Mouse (Mus musculus): ENCODE measurements at regions not wholly inside any gene's neighbourhood (a gene's known extent, or its start where the extent isn't known, plus 50 kb on each side); places are given as distances from the start of the nearest gene placed in this dataset.

DNA sequence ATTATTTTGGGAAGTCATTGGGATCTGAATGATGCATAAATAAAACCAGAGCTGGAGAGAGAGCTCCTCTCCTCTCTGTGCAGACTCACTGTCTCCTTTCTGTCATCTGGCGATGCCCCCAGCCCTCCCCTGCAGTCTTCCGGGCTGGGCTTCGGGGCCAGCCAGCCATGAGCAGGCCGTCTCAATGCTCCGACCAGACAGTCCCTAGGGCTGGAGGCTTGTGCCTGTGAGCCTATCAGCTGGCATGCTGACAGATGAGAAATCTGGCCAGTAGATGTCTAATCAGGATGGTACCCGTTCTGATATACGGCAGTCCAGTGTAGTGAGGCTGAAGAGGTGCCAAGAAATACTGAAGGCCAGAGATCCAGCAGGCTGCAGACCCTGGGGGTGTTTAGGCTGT lies 238.9 kb downstream of the Sec61b start:
- ATAC-seq (ENCODE audit: poor library complexity, severe bottlenecking): no peak

DNA sequence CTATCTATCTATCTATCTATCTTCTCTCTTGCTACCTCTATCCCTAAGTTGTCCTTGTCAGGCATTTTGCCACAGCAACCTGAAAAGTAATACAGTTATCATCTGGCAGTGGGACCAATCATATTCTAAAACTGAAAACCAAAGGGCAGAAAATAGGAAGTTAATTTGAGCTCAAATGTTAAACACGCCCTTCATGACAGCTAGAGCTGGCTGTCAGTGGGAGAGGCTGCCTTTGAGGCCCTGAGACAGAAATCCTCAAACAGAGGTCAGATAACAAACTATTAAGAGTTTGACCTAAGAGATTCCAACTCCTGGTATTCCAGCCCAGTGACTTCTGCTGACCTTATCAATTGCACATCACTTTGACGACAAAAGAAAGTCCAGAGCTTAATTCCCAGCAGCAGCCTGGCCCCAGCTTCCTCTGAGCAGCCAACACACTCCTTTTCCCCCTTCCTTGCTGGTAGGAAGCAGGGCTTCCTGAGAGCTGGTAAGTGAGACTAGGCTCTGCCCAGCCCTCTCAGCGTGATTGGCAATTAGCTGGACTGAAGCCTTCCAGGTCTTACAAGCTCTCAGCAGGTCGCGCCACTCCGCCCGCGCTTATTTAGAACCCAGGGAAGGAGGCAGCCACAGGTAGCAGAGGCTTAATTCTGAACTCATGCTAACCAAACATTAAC lies 250.0 kb downstream of the Sec61b start:
- ATAC-seq (ENCODE audit: poor library complexity, severe bottlenecking): no peak

DNA sequence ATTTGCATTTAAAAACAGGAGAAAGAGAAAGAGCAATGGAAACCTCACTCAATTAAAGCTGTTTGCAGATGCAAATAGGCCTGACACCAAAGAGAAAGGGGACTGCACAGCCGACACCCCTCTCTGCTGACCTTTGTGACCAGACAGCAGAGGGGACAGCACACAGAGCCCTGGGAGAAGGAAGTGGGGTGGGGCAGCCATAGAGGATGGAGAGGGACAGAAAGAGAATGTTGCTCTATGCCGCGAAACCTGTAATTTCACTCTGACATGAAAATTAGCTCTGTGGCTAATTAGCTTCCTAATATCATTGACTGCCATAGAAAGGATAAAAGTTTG lies 250.5 kb downstream of the Sec61b start:
- no peak for ATAC-seq (ENCODE audit: poor library complexity, severe bottlenecking)

DNA sequence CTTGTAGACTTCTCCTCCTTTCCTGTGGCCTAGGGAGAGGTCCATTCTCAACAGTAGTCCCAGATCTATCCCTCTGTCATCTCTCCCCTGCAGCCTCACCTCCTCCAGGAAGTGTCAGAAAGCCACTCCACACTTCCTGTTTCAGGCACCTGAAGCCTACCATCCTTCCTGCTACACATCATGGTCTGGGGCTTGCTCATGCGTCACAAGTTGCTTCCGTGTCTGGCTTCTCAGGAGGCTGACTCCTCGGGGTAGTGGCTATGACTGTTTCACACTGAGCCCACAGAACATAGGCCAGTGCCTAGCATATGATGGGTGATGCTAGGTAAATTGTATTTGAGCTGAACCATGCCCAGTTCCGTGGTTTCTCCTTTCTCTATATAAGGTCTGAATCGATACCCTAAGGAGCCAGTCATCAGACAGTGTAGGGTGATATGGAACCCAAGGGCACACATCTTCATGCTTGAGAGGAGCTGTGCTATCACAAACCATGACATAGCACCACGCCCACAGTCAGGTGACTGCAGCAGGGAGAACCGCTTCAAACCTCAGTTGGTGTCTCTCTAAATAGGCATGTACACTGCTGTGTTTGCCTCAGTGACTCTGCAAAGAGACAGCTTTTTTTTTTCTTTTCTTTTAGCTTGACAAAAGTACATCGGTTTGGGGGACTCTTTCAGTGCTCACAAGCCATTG lies 272.2 kb downstream of the Sec61b start:
- peak; percentile 38 for ATAC-seq (ENCODE audit: poor library complexity, severe bottlenecking)

DNA sequence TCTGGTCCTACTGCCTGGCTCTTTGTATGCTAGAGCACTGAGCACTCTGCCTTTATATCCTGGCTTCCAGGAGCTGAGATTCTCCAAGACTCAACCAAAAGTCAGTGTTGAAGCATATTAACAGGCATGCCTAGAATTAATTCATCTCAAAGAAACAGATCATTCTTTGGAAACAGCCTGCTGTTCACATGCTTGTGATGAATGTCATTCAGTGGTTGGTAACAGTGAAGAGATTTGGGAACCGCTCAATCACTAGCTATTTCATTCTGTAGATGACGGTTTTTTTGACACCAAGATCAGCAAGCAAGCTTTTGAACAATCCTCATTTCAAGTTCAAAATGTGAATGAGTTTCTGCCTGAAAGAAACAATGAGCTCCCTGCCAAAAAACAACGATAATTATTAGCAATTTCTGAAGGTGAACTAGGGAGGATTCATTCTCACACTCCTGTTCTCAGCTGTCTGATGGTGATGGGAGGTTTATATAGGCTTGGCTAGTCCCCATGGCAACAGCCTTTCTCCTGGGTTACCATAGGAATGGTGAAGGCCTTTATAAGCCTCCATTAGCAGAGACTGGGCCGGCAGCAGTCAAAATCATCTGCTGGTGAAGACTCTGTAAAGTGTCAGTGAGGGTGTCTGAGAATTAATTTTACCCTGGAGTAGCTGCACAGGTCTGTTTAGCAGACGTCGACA lies 272.6 kb upstream of the Nr4a3 start:
- ATAC-seq (ENCODE audit: poor library complexity, severe bottlenecking): no peak

DNA sequence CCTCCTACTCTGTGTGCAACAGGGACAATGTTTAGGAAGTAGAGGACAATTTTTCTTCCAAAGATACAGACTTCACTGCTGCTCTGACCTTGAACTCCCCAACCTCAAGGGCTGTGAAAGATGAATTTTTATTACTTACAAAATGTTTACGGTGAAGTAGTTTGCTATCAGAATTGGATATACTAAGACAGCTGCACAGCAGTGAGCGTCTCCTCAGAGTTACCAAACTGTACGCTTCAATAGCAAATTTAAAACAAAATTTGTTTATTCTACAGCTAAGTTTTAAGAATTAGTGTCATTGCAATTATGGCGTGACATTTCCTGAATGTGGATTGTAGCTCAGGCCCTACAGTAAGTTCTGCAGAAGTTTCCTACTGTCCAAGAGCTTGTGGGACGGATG lies 270.3 kb upstream of the Nr4a3 start:
- ATAC-seq (ENCODE audit: poor library complexity, severe bottlenecking): no peak

DNA sequence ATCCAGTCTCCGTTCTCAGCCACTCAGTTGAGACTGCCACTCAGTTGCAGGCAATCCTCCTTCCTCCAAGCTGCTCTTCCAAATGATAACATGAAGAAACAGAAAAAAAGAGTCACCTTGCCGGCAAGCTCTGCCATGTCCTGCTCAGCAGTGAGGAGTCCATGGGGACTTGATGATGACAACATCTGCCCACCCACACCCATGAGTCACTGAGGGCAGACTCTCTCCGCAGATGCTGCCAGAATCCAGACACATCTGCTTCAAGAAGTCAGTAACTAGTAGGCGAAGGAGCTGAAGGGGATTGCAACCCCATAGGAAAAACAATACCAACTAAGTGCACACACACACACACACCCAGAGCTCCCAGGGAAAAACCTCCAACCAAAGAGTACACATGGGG lies 263.9 kb upstream of the Nr4a3 start:
- ATAC-seq (ENCODE audit: poor library complexity, severe bottlenecking): no peak

DNA sequence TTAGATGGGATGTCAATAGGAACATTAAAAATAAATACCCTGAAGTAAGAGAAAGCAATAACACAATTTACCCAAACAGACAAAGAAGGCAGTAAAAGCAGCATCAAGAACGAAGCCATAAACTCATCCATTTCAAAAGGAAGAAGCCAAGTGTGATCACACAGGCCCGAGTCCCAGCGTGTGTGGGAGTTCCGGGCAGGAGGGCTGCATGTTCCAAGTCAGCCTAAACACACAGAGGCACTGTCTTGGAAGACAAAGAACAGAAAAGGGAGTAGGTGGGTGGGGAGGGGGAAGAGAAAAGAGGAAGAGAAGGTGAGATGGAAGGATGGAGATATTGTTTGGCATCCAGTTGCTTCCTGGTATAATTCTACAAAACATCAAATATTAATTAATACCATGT lies 248.0 kb upstream of the Nr4a3 start:
- no peak for ATAC-seq (ENCODE audit: poor library complexity, severe bottlenecking)

DNA sequence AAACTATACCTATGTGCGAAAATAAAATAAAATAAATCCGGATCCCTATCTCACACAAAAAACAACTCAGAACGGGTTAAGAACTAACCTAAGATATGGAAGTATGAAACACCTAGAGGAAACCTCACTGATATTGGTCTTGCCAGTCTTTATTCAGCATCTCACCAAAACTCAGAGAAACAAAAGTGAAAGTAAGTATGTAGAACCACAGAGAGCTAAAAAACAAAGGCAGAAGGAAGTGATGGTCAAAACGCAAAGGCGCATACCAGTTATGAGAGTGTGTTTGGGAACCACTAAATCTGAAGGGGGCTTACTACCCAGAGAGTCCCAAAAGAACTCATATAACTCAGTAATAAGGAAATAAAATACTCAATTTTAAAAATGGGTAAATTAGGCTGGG lies 245.8 kb upstream of the Nr4a3 start:
- 0 out of 2 replicates have a peak, but pooled peaks have one; percentile 38 for ATAC-seq (ENCODE audit: poor library complexity, severe bottlenecking)

DNA sequence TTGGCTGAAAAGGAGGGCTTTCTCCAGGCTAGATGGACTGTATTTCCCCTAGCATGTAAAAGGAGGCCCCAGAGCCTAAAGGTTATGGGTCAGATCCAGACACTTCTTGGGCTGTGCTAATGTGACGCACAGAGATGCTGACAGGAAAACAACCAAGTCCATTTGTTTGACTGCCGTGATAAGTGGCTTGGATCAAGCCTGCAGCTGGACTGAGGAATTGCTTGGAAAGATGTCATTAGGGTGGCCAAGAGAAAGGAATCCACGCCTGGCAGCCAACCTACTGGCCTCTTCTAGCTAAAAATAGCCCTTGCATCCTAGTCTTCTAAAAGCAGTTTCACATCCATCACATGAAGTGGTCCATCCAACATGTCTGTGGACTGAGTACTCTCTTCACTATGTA lies 241.8 kb upstream of the Nr4a3 start:
- ATAC-seq (ENCODE audit: poor library complexity, severe bottlenecking): no peak

DNA sequence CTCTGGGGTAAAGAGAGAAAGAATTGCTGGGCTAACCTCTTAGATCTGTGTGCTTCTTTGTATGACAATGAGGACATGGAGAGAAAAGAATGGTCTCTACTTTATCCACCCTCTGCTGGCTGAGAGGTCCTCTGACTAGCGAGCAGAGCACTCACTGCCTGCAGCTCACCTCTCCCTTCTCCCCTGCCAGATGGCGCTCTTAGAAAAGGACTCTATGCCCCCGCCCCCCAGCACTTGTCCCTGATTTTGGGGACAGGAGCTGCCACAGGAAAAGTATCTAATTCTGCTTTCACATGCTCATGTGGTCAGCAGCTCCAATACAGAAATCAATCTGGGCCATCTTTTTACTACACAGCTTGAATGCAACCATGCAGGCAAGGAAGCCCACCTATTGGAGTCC lies 237.1 kb upstream of the Nr4a3 start:
- no peak for ATAC-seq (ENCODE audit: poor library complexity, severe bottlenecking)

DNA sequence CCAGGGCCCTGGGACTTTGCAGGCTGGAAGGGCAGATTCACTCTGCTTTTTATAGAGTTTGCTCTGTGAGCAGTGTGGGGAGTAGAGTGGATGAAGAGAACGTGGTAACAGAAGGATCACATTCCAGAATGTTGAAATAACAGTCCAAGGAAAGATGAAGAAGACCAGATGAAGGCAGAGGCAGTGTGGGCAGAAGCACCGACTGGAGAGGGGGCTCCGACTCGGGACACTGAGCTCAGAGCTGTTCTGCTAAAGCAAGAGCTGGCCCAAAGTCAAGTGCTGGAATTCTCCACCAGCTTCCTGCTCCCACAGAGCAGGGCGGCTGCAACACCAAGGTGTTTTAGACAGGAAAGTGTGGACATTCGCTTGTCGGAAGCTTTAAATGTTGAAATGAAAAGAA lies 230.9 kb upstream of the Nr4a3 start:
- ATAC-seq (ENCODE audit: poor library complexity, severe bottlenecking): no peak

DNA sequence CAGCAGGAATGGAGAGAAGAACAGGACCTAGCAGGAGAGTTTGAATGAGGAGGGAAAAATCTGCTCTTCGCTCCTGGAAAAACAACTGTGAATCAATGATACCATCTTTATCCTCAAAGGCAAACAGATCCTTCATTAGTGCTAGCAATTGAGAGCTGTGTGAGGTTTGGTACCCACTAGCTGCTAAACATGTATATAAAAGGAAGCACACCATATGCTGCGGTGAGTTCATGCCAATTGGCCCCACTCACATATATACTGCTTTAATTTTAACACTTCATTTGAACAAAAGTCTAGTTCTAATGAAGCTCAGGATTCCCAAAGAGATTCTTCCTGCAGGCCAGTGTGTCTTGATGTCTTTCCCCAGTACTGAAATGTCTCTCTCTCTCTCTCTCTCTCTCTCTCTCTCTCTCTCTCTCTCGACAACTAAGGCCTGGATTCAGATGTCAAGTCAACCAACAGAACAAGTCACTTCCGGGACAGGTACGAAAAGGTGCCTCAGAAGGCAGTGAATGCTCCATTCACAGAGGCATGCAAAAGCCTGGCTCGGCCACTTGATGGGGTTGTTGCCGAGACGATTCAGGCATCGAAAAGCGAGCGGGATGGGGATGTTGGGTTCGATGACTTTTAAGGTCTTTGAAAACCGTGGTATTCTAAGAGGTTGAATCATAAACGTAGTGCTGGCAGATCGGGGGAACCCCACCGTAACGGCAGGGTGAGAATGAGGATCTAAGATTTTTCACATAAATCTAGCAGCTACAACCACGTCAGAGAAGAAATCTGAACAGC lies 226.4 kb upstream of the Nr4a3 start:
- ATAC-seq (ENCODE audit: poor library complexity, severe bottlenecking): no peak

DNA sequence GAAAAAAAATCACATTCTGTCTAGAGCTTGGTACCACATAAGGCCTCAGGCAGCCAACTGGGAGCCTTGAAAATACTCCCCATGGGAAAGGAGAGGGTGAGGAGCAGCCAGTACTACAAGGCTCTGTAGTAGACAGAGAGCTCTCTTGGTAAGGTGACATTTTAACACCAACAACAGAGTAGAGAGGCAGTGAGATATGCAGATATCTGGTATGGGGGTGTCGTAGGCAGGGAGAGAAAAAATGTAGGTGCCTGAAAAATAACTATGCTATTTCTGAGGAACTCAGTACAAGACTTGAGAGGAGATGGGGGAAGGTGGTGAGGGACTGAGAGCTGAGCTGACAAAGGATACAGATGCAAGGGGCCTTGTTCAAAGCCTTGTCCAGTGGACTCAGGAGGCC lies 224.4 kb upstream of the Nr4a3 start:
- ATAC-seq (ENCODE audit: poor library complexity, severe bottlenecking): no peak

DNA sequence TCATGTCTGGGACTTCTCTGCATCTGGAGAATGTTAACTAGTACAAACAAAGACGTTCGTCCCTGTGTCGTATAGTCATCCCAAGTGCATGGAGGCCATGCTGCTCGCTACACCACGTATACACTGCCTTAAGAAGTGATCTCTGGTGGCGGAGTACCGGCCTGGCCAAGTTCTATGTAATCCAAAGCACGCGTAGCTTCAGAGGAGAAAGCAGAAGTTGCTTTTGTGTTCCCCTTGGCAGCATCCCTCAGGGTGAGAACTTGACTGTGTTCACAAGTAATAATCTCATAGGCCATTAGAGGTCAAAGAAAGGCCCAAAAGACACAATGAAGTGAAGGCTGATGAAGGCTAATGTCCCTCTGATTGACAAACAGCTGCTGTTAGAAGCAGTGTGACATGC lies 221.7 kb upstream of the Nr4a3 start:
- no peak for ATAC-seq (ENCODE audit: poor library complexity, severe bottlenecking)

DNA sequence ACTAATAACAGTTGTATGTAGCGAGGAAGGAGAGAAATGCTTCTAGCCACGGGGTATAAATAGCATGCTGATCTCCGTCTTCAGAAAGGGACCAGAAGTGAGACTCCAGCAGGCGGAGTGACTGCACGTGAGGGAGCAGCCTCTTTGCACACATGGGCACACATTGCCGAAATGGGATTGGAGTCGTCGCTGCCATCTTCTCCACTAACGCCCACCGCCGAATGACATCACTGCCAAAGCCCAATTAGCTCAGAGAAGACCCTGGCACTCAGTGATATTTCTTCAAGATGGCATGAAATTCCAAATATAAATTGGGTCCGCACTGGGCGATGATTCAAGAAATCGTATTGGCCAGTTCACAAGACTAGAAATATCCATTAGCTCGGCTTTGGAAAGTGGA lies 220.9 kb upstream of the Nr4a3 start:
- ATAC-seq (ENCODE audit: poor library complexity, severe bottlenecking): no peak

DNA sequence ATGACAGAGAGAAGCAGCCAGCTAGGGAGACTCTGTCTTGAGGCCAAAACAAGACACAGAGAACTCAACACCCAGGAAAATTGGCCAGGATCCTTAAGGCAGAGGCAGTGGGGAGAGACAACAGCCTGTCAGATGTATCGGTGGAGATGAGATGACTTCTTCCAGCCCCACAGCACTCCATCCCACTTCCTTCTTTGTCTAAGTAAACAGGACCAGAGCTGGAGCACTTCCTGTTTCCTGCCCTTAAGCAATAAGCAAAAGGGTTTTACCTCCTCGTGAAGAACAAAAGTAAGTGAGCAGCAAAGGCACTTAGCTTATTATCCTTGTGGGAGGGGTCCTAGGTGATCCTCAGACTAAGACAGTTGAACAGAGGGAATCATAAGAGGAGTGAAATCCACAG lies 212.0 kb upstream of the Nr4a3 start:
- peak; percentile 63 for ATAC-seq (ENCODE audit: poor library complexity, severe bottlenecking)

DNA sequence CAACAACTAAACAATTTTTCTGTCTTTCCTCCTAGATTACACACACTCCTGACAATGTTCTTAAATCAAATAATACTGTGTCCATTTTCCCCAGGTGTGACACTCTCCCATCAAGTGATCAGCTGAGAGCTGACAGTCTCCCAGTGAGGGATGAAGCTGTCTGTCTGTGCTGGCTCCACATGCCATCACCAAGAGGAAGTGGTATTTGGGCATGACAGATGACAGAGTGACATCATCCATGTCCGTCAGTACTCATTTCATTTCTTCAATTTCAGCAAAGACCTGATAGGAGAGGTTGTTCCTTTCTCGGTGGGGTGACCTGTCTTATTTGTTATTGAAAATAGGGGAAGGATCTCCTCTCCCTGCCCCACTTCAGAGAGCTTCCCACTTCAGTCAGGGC lies 206.5 kb upstream of the Nr4a3 start:
- peak; percentile 49 for ATAC-seq (ENCODE audit: poor library complexity, severe bottlenecking)

DNA sequence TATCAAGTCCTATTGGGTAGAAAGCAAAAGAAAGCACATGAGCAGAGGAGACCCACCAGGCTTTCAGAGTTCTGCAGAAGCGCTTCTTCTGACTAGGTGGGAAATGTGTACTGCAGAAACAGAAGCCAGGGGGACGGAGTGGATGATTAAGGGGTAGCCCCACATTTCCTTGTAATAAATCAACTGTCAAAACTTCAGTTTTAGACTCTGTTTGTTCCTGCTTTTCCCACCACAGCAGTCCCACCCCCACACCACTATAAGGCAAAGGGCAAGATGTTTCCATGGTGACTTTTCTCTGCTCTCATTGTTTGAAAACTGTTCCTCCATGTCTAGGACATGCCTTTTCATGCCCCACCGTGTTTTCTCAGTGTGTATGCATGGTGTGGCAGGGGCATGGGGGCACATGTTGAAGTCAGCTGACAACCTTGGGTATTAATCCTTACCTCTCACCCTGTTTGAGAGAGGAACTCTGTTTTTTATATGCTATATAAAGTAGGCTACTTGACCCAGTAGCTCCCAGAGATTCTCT lies 202.8 kb upstream of the Nr4a3 start:
- no peak for ATAC-seq (ENCODE audit: poor library complexity, severe bottlenecking)

DNA sequence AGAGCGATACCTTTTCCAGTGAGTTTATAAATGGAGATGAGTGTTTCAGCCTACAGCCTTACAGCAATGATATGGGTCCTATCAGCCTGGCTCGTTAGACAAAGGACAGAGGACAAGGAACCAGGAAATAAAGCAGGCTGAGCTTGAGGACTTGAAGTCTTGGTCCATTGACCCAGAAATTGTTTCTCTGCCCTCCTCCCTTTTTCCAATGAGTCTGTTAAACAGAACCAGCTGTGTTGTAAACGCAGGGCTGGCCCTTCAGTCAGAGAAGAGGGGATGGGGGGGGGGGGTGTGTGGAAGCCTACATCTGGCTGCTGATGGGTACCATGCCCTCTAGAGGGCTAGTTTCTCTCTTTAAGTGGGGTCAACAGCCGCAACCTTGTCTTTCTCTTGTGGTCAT lies 199.7 kb upstream of the Nr4a3 start:
- ATAC-seq (ENCODE audit: poor library complexity, severe bottlenecking): no peak
